Mouse (Mus musculus) neural tube, embryonic 15.5 days (tissue): ENCODE measurements at regions not wholly inside any gene's neighbourhood (a gene's known extent, or its start where the extent isn't known, plus 50 kb on each side); places are given as distances from the start of the nearest gene placed in this dataset.
"Not testable (repeated sequence)": the region's sequence is repeated elsewhere in the genome, so short reads cannot be mapped to it uniquely, and the experiment has no call there.

Source experiments
- ATAC-seq: fragments of 200-750 bp; cut with Nextera tagmentation; 2 replicates; pipeline ENCODE4 v1.8.0; 2017; ENCODE audit warnings: mild to moderate bottlenecking, moderate TSS enrichment, moderate library complexity; ENCODE audit not compliant: low FRiP score
- H3K27ac ChIP-seq: fragments of 300-500 bp; sonication (generic); replicated peaks from 2 replicates; pipeline ENCODE4 v1.5.1; 2015; ENCODE audit warnings: mild to moderate bottlenecking, inconsistent platforms
- H3K27me3 ChIP-seq: fragments of 300-500 bp; sonication (generic); replicated peaks from 2 replicates; pipeline ENCODE4 v1.6.1; 2015; ENCODE audit warnings: inconsistent platforms
- H3K36me3 ChIP-seq: fragments of 300-500 bp; sonication (generic); 2 replicates; pipeline ENCODE4 v1.6.1; 2015; ENCODE audit warnings: inconsistent platforms
- H3K4me1 ChIP-seq: fragments of 300-500 bp; sonication (generic); 2 replicates; pipeline ENCODE4 v1.6.1; 2015; ENCODE audit warnings: inconsistent platforms
- H3K4me2 ChIP-seq: fragments of 300-500 bp; sonication (generic); 2 replicates; pipeline ENCODE4 v1.6.1; 2015; ENCODE audit warnings: inconsistent platforms, mild to moderate bottlenecking, moderate library complexity
- H3K4me3 ChIP-seq: fragments of 300-500 bp; sonication (generic); replicated peaks from 2 replicates; pipeline ENCODE4 v1.5.1; 2015; ENCODE audit warnings: mild to moderate bottlenecking, inconsistent platforms
- H3K9ac ChIP-seq: fragments of 300-500 bp; sonication (generic); replicated peaks from 2 replicates; pipeline ENCODE4 v1.6.1; 2015; ENCODE audit warnings: mild to moderate bottlenecking, inconsistent platforms
- H3K9me3 ChIP-seq: fragments of 300-500 bp; sonication (generic); replicated peaks from 2 replicates; pipeline ENCODE4 v1.6.1; 2016; ENCODE audit warnings: inconsistent platforms
- WGBS: fragments of 180-500 bp; shearing (Covaris S2); methylation state at CpG from one replicate; pipeline ENCODE4 v1.1.7; 2015; ENCODE audit warnings: mixed read lengths; 5-methylcytosine and 5-hydroxymethylcytosine counted together

GRCm38 (mm10) chr11:56505068-56505467 is 464.3 kb upstream of the Nmur2 start:
- 74% methylated on average over 4 of the region's 4 CpGs for WGBS
- no peaks in the 10 kb centered on the region for H3K36me3 ChIP-seq
- H3K4me3 ChIP-seq = no peak overlapping the region
- H3K27me3 ChIP-seq = no peaks in the 10 kb centered on the region
- H3K9me3 ChIP-seq = no peaks in the 10 kb centered on the region
- no peak overlapping the region for H3K27ac ChIP-seq
- H3K4me2 ChIP-seq = no peak overlapping the region
- no peaks in the 10 kb centered on the region for H3K4me1 ChIP-seq
- no peak overlapping the region for H3K9ac ChIP-seq
- no peak for ATAC-seq

- Histone ChIP-seq H3K4me1 (no peaks in the 10 kb centered on the region), H3K27ac (no peak overlapping the region), H3K9ac (no peak overlapping the region), H3K36me3 (no peaks in the 10 kb centered on the region), H3K4me2 (no peak overlapping the region), H3K4me3 (no peak overlapping the region), H3K27me3 (no peaks in the 10 kb centered on the region), H3K9me3 (no peaks in the 10 kb centered on the region)
- WGBS = 54% methylated on average over 2 of the region's 2 CpGs
- no peak for ATAC-seq
Observed at GRCm38 (mm10) chr11:56514941-56515340, 474.1 kb upstream of the Nmur2 start.

- no peak for ATAC-seq
- WGBS = 85% methylated on average over 2 of the region's 2 CpGs
Observed at GRCm38 (mm10) chr11:56518486-56518885, 477.7 kb upstream of the Nmur2 start.

GRCm38 (mm10) chr11:56550736-56551135 is 460.5 kb upstream of the Gria1 start:
- no peak overlapping the region for H3K4me2 ChIP-seq
- no peak for ATAC-seq
- H3K4me1 ChIP-seq = no peaks in the 10 kb centered on the region
- H3K36me3 ChIP-seq = no peaks in the 10 kb centered on the region
- 66% methylated on average over 4 of the region's 4 CpGs for WGBS
- no peak overlapping the region for H3K9ac ChIP-seq
- no peak overlapping the region for H3K4me3 ChIP-seq
- H3K27ac ChIP-seq = no peak overlapping the region
- no peaks in the 10 kb centered on the region for H3K9me3 ChIP-seq
- H3K27me3 ChIP-seq = no peaks in the 10 kb centered on the region

More at GRCm38 (mm10) chr11:56518486-56518885, 477.7 kb upstream of the Nmur2 start:
- no peaks in the 10 kb centered on the region for H3K27me3 ChIP-seq
- no peak overlapping the region for H3K27ac ChIP-seq
- no peak overlapping the region for H3K4me2 ChIP-seq
- H3K4me3 ChIP-seq = no peak overlapping the region
- H3K9ac ChIP-seq = no peak overlapping the region
- H3K9me3 ChIP-seq = no peaks in the 10 kb centered on the region
- H3K4me1 ChIP-seq = no peaks in the 10 kb centered on the region
- H3K36me3 ChIP-seq = no peaks in the 10 kb centered on the region

GRCm38 (mm10) chr11:56556332-56556731 is 454.9 kb upstream of the Gria1 start:
- WGBS = 93% methylated on average over 1 of the region's 1 CpGs
- Histone ChIP-seq H3K4me1 (no peaks in the 10 kb centered on the region), H3K27me3 (no peaks in the 10 kb centered on the region), H3K27ac (no peak overlapping the region), H3K4me3 (no peak overlapping the region), H3K36me3 (no peaks in the 10 kb centered on the region), H3K4me2 (no peak overlapping the region), H3K9me3 (no peaks in the 10 kb centered on the region), H3K9ac (no peak overlapping the region)
- no peak for ATAC-seq

- H3K36me3 ChIP-seq = no peaks in the 10 kb centered on the region
- no peak for ATAC-seq
Observed at GRCm38 (mm10) chr11:56580028-56580427, 431.2 kb upstream of the Gria1 start.

GRCm38 (mm10) chr11:56583054-56583453 is 428.1 kb upstream of the Gria1 start:
- no peak for ATAC-seq
- H3K36me3 ChIP-seq = no peaks in the 10 kb centered on the region
- WGBS = 80% methylated on average over 3 of the region's 3 CpGs

More at GRCm38 (mm10) chr11:56580028-56580427, 431.2 kb upstream of the Gria1 start:
- no peaks in the 10 kb centered on the region for H3K4me1 ChIP-seq
- no peak overlapping the region for H3K9ac ChIP-seq
- H3K4me2 ChIP-seq = no peak overlapping the region
- no peak overlapping the region for H3K27ac ChIP-seq
- no peak overlapping the region for H3K4me3 ChIP-seq
- no peaks in the 10 kb centered on the region for H3K27me3 ChIP-seq
- WGBS = 89% methylated on average over 5 of the region's 5 CpGs
- H3K9me3 ChIP-seq = no peaks in the 10 kb centered on the region

GRCm38 (mm10) chr11:56593435-56593834 is 417.8 kb upstream of the Gria1 start:
- ATAC-seq = peak; percentile 68; the same call in 1 of the 2 replicates
- H3K9ac ChIP-seq, H3K9me3 ChIP-seq, H3K36me3 ChIP-seq, H3K4me2 ChIP-seq, H3K4me1 ChIP-seq, H3K27ac ChIP-seq, H3K4me3 ChIP-seq, H3K27me3 ChIP-seq: not testable (repeated sequence)
- WGBS = 88% methylated on average over 2 of the region's 6 CpGs

More at GRCm38 (mm10) chr11:56583054-56583453, 428.1 kb upstream of the Gria1 start:
- Histone ChIP-seq H3K4me2 (no peak overlapping the region), H3K9me3 (no peaks in the 10 kb centered on the region), H3K9ac (no peak overlapping the region), H3K4me3 (no peak overlapping the region), H3K27me3 (no peaks in the 10 kb centered on the region), H3K4me1 (no peaks in the 10 kb centered on the region), H3K27ac (no peak overlapping the region)

- no peaks in the 10 kb centered on the region for H3K9me3 ChIP-seq
- H3K36me3 ChIP-seq = no peaks in the 10 kb centered on the region
- ATAC-seq = no peak
- H3K4me3 ChIP-seq = no peak overlapping the region
- H3K4me1 ChIP-seq = no peaks in the 10 kb centered on the region
- WGBS = 82% methylated on average over 1 of the region's 1 CpGs
- H3K27me3 ChIP-seq = no peaks in the 10 kb centered on the region
- H3K4me2 ChIP-seq = no peak overlapping the region
- H3K9ac ChIP-seq = no peak overlapping the region
- no peak overlapping the region for H3K27ac ChIP-seq
Observed at GRCm38 (mm10) chr11:56603742-56604141, 407.4 kb upstream of the Gria1 start.

- Histone ChIP-seq H3K4me1 (no peaks in the 10 kb centered on the region), H3K4me3 (no peak overlapping the region), H3K9me3 (no peaks in the 10 kb centered on the region), H3K4me2 (no peak overlapping the region), H3K36me3 (no peaks in the 10 kb centered on the region), H3K9ac (no peak overlapping the region), H3K27ac (no peak overlapping the region), H3K27me3 (no peaks in the 10 kb centered on the region)
- 62% methylated on average over 3 of the region's 3 CpGs for whole genome bisulfite sequencing
- no peak for ATAC-seq
Observed at GRCm38 (mm10) chr11:56627659-56628058, 383.5 kb upstream of the Gria1 start.

- Histone ChIP-seq H3K9ac (no peak overlapping the region), H3K27me3 (no peaks in the 10 kb centered on the region), H3K4me3 (no peak overlapping the region), H3K4me2 (no peak overlapping the region), H3K27ac (no peak overlapping the region), H3K36me3 (no peaks in the 10 kb centered on the region), H3K9me3 (no peaks in the 10 kb centered on the region), H3K4me1 (peaks cover 5% of the 10 kb centered on the region; the same call in 1 of the 2 replicates)
- ATAC-seq = no peak
- WGBS = 68% methylated on average over 2 of the region's 2 CpGs
Observed at GRCm38 (mm10) chr11:56633445-56633844, 377.7 kb upstream of the Gria1 start.

- H3K27me3 ChIP-seq = no peaks in the 10 kb centered on the region
- ATAC-seq = no peak
- no peak overlapping the region for H3K4me2 ChIP-seq
- no peak overlapping the region for H3K9ac ChIP-seq
- H3K9me3 ChIP-seq = no peaks in the 10 kb centered on the region
- no peak overlapping the region for H3K27ac ChIP-seq
- no peaks in the 10 kb centered on the region for H3K36me3 ChIP-seq
- no peak overlapping the region for H3K4me3 ChIP-seq
- peaks cover 7% of the 10 kb centered on the region; the same call in 1 of the 2 replicates for H3K4me1 ChIP-seq
- 35% methylated on average over 8 of the region's 8 CpGs for WGBS
Observed at GRCm38 (mm10) chr11:56636606-56637226, 374.5 kb upstream of the Gria1 start.
